Mouse (Mus musculus) liver, adult 2 months (tissue): ENCODE results near the gene Cyb5r4. TPM values are rescaled to one million over a fixed set of nuclear protein-coding genes. Genes with fewer than 3 reads are reported as not detected.
"Not testable (repeated sequence)": the region's sequence is repeated elsewhere in the genome, so short reads cannot be mapped to it uniquely, and the experiment has no call there.

ENCODE experiments used
- DNase-seq: peaks from one replicate; pipeline ENCODE4 v3.0.0-alpha.2; 2011; ENCODE audit warnings: low read depth, low spot score; ENCODE audit errors: extremely low read depth
- H3K27ac ChIP-seq: fragments of 200-500 bp; replicated peaks from 2 replicates; pipeline ENCODE4 v1.5.1; 2012; ENCODE audit warnings: low read depth, mild to moderate bottlenecking, control low read depth, inconsistent platforms, low read length; ENCODE audit not compliant: insufficient read depth
- H3K27me3 ChIP-seq: fragments of 200-500 bp; 2 replicates; pipeline ENCODE4 v1.6.1; 2012; ENCODE audit warnings: mild to moderate bottlenecking, moderate library complexity, low read length, inconsistent platforms; ENCODE audit not compliant: control insufficient read depth, insufficient read depth
- H3K36me3 ChIP-seq: fragments of 200-500 bp; 2 replicates; pipeline ENCODE4 v1.6.1; 2012; ENCODE audit warnings: low read length, inconsistent platforms; ENCODE audit not compliant: control insufficient read depth, insufficient read depth
- H3K4me1 ChIP-seq: fragments of 200-500 bp; 2 replicates; pipeline ENCODE4 v1.6.1; 2011; ENCODE audit warnings: low read length; ENCODE audit not compliant: control insufficient read depth, insufficient read depth
- H3K4me3 ChIP-seq: fragments of 200-500 bp; 2 replicates; pipeline ENCODE4 v1.5.1; 2011; ENCODE audit warnings: low read depth, mild to moderate bottlenecking, control low read depth, low read length, moderate library complexity; ENCODE audit not compliant: insufficient read depth
- H3K79me2 ChIP-seq: fragments of 200-500 bp; 2 replicates; pipeline ENCODE4 v1.6.1; 2012; ENCODE audit warnings: inconsistent platforms, mild to moderate bottlenecking, low read length, moderate library complexity; ENCODE audit not compliant: control insufficient read depth, insufficient read depth
- H3K9ac ChIP-seq: fragments of 200-500 bp; 2 replicates; pipeline ENCODE4 v1.6.1; 2012; ENCODE audit warnings: low read depth, mild to moderate bottlenecking, control low read depth, inconsistent platforms, low read length
- CTCF ChIP-seq: fragments of 200-500 bp; IDR thresholded peaks from 2 replicates; pipeline ENCODE4 v1.5.1; 2011; ENCODE audit warnings: low read depth, low read length, control low read depth
- POLR2A ChIP-seq: fragments of 200-500 bp; IDR thresholded peaks from 2 replicates; pipeline ENCODE4 v1.6.1; 2011; ENCODE audit warnings: low read length, control low read depth; ENCODE audit not compliant: insufficient read depth; ENCODE audit errors: extremely low read depth
- WGBS: fragments of 180-500 bp; shearing (Covaris S2); methylation state at CpG from one replicate; pipeline ENCODE4 v1.1.7; 2018; 5-methylcytosine and 5-hydroxymethylcytosine counted together
- polyA plus RNA-seq: library from polyadenylated mRNA; depleted of rRNA; stranded (reverse); fragments of >200 nt; gene quantifications from 2 replicates; pipeline ENCODE4 v1.2.3, GENCODE M21; 2012; rRNA removed
- total RNA-seq: library from RNA; depleted of rRNA; stranded (reverse); fragments of >200 nt; gene quantifications from 2 replicates; pipeline ENCODE4 v1.2.3, GENCODE M21; 2014; rRNA removed

Cyb5r4 gene
- total and polyA plus RNA-seq, 2 experiments = 5.8 to 30.0 TPM

DNA sequence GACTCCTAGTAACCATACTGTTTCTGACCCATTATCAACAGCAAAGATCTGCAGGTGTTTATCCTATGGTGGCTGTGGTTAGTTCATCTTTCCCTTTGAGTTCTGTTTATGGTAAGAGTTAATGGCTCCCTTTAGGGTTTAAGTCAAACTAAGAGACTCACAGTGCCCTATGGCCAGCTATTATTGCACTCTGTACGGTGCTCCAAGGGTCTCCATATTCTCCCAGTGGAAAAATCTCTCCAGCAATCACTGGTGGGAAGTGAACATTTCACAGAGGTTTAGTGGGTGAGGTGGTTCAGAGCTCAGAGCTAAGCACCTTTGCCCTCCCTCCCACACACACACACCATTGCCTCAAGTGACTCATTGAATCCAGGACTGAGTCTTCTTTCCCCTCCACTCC lies 94.2 kb downstream of the Cyb5r4 start:
- WGBS = 69% methylated on average over 1 of the region's 1 CpGs
- no peak overlapping the region for H3K4me3 ChIP-seq
- no peaks in the 10 kb centered on the region for H3K79me2 ChIP-seq
- no peaks in the 10 kb centered on the region for H3K36me3 ChIP-seq
- no peak overlapping the region for H3K27ac ChIP-seq
- no peak for DNase-seq
- no peaks in the 10 kb centered on the region for H3K4me1 ChIP-seq
- no peaks in the 10 kb centered on the region for H3K27me3 ChIP-seq
- no peak overlapping the region for H3K9ac ChIP-seq
- TF ChIP-seq POLR2A (no peak), CTCF (no peak)

DNA sequence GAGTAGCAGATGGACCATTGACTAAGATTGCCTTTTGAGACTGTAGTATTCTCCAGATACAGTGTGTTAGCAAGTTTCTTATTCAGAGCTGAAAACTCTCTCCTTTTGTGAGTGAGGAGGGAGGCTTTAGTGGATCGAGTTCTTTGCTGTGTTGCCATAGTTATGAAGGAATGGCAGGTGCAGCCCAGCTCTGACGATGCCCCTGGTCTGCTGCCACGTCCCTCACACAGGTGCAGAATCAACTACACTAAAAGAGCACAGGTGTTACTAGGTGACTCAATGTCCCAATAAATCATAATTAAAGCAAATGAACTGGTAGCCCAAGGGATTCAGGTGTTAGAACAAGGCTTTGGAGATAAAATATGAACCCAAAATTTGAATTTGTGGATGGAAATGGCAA lies 97.2 kb downstream of the Cyb5r4 start:
- Histone ChIP-seq H3K27me3 (no peaks in the 10 kb centered on the region), H3K9ac (no peak overlapping the region), H3K4me1 (no peaks in the 10 kb centered on the region), H3K27ac (no peak overlapping the region), H3K79me2 (no peaks in the 10 kb centered on the region), H3K36me3 (no peaks in the 10 kb centered on the region), H3K4me3 (no peak overlapping the region)
- TF ChIP-seq CTCF = no peak
- TF ChIP-seq POLR2A = no peak
- WGBS = 70% methylated on average over 3 of the region's 3 CpGs
- DNase-seq = no peak

DNA sequence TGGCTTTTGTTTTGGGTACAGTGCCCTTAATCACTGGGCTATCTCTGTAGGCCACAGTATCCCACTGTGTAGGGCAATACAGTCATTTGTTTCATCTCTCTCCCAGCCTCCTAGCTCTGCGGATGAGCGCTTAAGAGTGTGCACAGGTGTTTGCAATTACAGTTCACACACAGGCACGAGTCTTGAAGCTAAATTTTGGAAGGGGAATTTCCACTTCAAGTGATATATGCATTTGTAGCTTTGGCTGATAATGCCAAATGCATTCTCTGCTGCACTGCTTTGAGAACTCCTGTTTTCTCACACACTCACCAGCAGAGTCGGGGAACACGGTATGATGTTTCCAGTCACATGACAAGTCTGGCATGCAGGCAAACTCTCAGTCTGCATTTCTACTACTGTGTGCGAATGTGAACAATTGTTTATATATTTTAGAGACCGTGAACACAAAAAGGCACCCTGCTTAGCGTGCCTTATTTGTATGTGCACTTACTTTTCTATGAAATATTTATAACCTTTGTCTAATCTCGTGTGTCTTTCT lies 100.2 kb downstream of the Cyb5r4 start:
- TF ChIP-seq POLR2A (no peak), CTCF (no peak)
- no peaks in the 10 kb centered on the region for H3K79me2 ChIP-seq

DNA sequence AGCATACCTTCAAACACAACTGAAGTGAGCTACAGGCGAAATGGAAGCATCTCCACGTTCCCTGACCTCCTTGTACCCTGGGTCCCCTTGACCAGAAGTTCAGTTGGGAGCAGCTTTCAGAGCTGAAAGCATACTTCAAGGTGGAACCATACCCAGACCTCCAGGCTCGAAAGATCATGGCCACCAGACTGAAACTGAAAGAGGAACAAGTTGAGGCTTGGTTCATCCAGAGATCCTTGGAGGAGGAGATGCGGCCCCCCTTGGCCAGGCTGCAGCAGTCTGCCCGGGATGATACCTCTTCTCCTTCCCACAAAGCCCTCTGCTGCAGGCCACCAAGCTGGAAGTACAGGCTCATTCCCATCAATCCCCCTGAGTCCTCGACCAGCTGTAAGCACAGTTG lies 105.2 kb downstream of the Cyb5r4 start:
- H3K4me3 ChIP-seq, H3K27me3 ChIP-seq, H3K4me1 ChIP-seq, H3K79me2 ChIP-seq, H3K36me3 ChIP-seq, H3K27ac ChIP-seq, DNase-seq, H3K9ac ChIP-seq: not testable (repeated sequence)
- WGBS = 66% methylated on average over 6 of the region's 6 CpGs

More for the DNA sequence above, 100.2 kb downstream of the Cyb5r4 start:
- 76% methylated on average over 9 of the region's 9 CpGs for WGBS
- H3K4me3 ChIP-seq = no peak overlapping the region
- H3K36me3 ChIP-seq = no peaks in the 10 kb centered on the region
- no peaks in the 10 kb centered on the region for H3K27me3 ChIP-seq
- no peak overlapping the region for H3K9ac ChIP-seq
- no peak for DNase-seq
- H3K4me1 ChIP-seq = no peaks in the 10 kb centered on the region
- H3K27ac ChIP-seq = no peak overlapping the region

Other genes starting within 250 kb of the Cyb5r4 start
- gene Snap91, start 141.4 kb upstream of the Cyb5r4 start, total RNA-seq = 0.13 and 0.18 TPM in 2 replicates
- gene Snap91, start 141.4 kb upstream of the Cyb5r4 start, polyA plus RNA-seq = not detected in 2 replicates
- gene Ripply2, start 6.5 kb upstream of the Cyb5r4 start, total RNA-seq = not detected in 2 replicates
- gene Ripply2, start 6.5 kb upstream of the Cyb5r4 start, polyA plus RNA-seq = not detected in 2 replicates
- gene Mrap2, start 122.3 kb downstream of the Cyb5r4 start, total RNA-seq = not detected in 2 replicates
- not detected in 2 replicates for gene Mrap2, start 122.3 kb downstream of the Cyb5r4 start, polyA plus RNA-seq
- 1.9 and 2.1 TPM in 2 replicates for gene Cep162, start 233.5 kb downstream of the Cyb5r4 start, total RNA-seq
- gene Cep162, start 233.5 kb downstream of the Cyb5r4 start, polyA plus RNA-seq = 0.27 and 0.29 TPM in 2 replicates